Mouse (Mus musculus) midbrain, postnatal 0 days (tissue): Measurements from ENCODE around the gene Hoxa5. TPM values are rescaled to one million over a fixed set of nuclear protein-coding genes. Genes with fewer than 3 reads are reported as not detected.

ENCODE experiments used
- ATAC-seq: fragments of 200-750 bp; cut with Nextera tagmentation; 2 replicates; pipeline ENCODE4 v1.8.0; 2017; ENCODE audit warnings: moderate number of reproducible peaks, mild to moderate bottlenecking, moderate TSS enrichment, moderate library complexity; ENCODE audit not compliant: low FRiP score
- DNase-seq: peaks from one replicate; pipeline ENCODE4 v3.0.0-alpha.2; 2015; ENCODE audit warnings: low spot score
- H3K27ac ChIP-seq: fragments of 300-500 bp; sonication (generic); 2 replicates; pipeline ENCODE4 v1.5.1; 2014; ENCODE audit warnings: low read depth, mild to moderate bottlenecking, low read length, mixed read lengths
- H3K27me3 ChIP-seq: fragments of 300-500 bp; sonication (generic); 2 replicates; pipeline ENCODE4 v1.6.1; 2014; ENCODE audit warnings: low read length, control low read depth, mixed read lengths; ENCODE audit not compliant: insufficient read depth
- H3K36me3 ChIP-seq: fragments of 300-500 bp; sonication (generic); 2 replicates; pipeline ENCODE4 v1.6.1; 2014; ENCODE audit warnings: low read length, control low read depth, mixed read lengths; ENCODE audit not compliant: insufficient read depth
- H3K4me1 ChIP-seq: fragments of 300-500 bp; sonication (generic); 2 replicates; pipeline ENCODE4 v1.6.1; 2014; ENCODE audit warnings: mild to moderate bottlenecking, control low read depth, antibody characterized with exemption, low read length, mixed read lengths; ENCODE audit not compliant: insufficient read depth
- H3K4me2 ChIP-seq: fragments of 300-500 bp; sonication (generic); 2 replicates; pipeline ENCODE4 v1.6.1; 2014; ENCODE audit warnings: low read depth, mild to moderate bottlenecking, low read length, mixed read lengths; ENCODE audit not compliant: poor library complexity, severe bottlenecking
- H3K4me3 ChIP-seq: fragments of 300-500 bp; sonication (generic); 2 replicates; pipeline ENCODE4 v1.5.1; 2014; ENCODE audit warnings: low read depth, mild to moderate bottlenecking, low read length, moderate library complexity
- H3K9ac ChIP-seq: fragments of 300-500 bp; sonication (generic); replicated peaks from 2 replicates; pipeline ENCODE4 v1.6.1; 2014; ENCODE audit warnings: mild to moderate bottlenecking, low read length, moderate library complexity, mixed read lengths; ENCODE audit not compliant: poor library complexity, severe bottlenecking
- H3K9me3 ChIP-seq: fragments of 300-500 bp; sonication (generic); 2 replicates; pipeline ENCODE4 v1.6.1; 2016; ENCODE audit warnings: low read length, control low read depth
- CTCF ChIP-seq: IDR thresholded peaks from 2 replicates; pipeline ENCODE4 v1.5.1; 2016; ENCODE audit warnings: antibody characterized with exemption, mild to moderate bottlenecking
- WGBS: fragments of 180-500 bp; shearing (Covaris S2); extraction: QIAGEN DNeasy Blood & Tissue Kit; methylation state at CpG from one replicate; pipeline ENCODE4 v1.1.7; 2014; 5-methylcytosine and 5-hydroxymethylcytosine counted together
- polyA plus RNA-seq: library from polyadenylated mRNA; unstranded; fragments of >200 nt; fragmentation: Nextera tagmentation; extraction: Ambion mirVana; gene quantifications from 2 replicates; pipeline ENCODE4 v1.2.1, GENCODE M21; 2015
- total RNA-seq: library from RNA; depleted of rRNA; stranded (reverse); fragments of >200 nt; gene quantifications from 2 replicates; pipeline ENCODE4 v1.2.3, GENCODE M21; 2014

The Hoxa5 gene
- total and polyA plus RNA-seq, 2 experiments from 2014 or later, result 10.4 TPM; not detected in 1

DNA sequence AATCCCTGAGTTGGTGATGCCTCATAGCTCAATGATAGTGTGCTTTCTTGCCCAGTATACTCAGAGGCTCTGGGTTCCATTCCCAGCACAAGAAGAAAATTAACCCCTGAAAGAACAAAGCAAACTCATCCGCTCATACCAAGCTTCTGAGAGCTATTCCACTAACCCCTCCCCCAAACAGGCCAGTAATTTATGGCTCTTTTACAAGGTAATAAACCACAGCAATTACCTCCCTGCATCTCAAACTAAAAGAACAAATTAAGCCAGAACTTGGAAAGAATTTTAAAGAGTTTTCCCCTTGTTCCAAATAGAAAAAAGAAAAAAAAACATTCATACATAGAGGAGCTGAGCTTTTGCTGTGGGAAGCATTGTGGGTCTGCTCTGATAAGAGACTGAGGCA, 21.6 kb downstream of the Hoxa5 start:
- Histone ChIP-seq H3K4me1 (no peaks in the 10 kb centered on the region), H3K27me3 (peaks cover 97% of the 10 kb centered on the region), H3K9ac (no peak overlapping the region), H3K4me2 (no peak overlapping the region), H3K4me3 (no peak overlapping the region), H3K36me3 (no peaks in the 10 kb centered on the region), H3K9me3 (no peaks in the 10 kb centered on the region), H3K27ac (no peak overlapping the region)
- DNase-seq (no peak), ATAC-seq (no peak)
- TF ChIP-seq CTCF, result no peak
- 11% methylated on average over 1 of the region's 1 CpGs for WGBS

DNA sequence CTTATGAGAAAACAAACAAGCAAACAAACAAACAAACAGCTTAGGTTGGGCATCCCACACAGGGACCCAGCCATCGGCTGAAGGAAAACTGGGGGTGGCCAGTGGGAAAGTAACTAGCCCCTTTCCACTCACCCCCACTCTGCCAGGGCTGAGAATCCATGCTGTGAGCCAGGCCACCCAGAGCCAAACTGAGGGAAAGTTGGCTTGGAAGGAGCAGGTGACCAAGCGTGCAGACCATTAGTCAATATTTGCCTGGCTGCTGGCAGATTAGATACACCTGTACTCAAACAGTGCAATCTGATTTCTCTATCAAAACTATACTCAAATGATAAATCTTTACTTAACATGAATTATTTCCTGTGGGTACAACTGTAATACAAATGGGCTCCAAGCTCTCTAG, 22.4 kb downstream of the Hoxa5 start:
- Histone ChIP-seq H3K36me3 (no peaks in the 10 kb centered on the region), H3K27me3 (peaks cover 98% of the 10 kb centered on the region), H3K4me3 (no peak overlapping the region), H3K9ac (no peak overlapping the region), H3K4me2 (no peak overlapping the region), H3K27ac (no peak overlapping the region), H3K9me3 (no peaks in the 10 kb centered on the region), H3K4me1 (no peaks in the 10 kb centered on the region)
- no peak for TF ChIP-seq CTCF
- 24% methylated on average over 2 of the region's 2 CpGs for WGBS
- DNase-seq, result no peak
- ATAC-seq, result no peak

DNA sequence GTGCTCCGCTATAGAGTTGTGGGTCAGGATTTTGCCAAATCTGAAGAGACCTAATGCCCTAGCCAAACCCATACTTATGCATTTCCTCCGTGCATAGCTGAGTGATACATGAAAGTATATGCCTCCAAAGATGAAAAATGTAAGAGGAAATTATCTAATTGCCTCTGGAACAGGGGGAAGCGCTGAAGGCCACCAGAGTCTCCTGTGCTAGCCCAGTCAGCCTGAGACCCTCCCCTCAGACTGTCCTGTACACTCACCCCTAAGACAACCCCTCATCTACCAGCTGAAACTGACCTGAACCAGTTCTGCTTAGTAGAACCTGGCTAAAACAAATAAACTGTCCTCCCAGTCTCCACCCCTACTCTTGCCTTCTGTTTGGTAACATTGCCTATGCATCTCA, 23.7 kb downstream of the Hoxa5 start:
- no peak for TF ChIP-seq CTCF

DNA sequence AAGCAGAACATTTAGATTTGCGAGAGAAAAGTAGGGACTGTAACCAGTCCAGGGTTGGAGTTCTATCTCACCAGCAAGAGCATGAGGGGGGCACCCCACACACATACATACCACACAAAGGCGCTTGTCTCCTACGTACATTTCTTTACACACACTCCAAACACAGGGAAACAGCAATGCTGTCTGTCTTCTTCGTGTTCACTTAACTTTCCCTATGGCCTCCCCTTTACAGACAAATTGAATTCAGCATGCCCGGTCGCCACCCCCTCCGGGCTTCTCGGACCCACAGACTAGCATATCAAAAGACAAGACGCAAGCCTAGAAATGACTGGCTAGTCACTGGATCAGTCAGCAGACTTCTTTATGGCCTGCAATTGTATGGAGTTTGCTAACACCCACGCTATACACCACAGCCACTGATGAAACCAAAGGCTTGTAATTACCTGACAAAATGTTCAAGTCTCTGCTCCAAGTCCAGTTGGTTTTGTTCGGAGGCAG, 24.1 kb downstream of the Hoxa5 start:
- 2% methylated on average over 11 of the region's 11 CpGs for WGBS
- Histone ChIP-seq H3K4me2 (no peak overlapping the region), H3K27me3 (peaks cover 94% of the 10 kb centered on the region), H3K4me1 (no peaks in the 10 kb centered on the region), H3K36me3 (no peaks in the 10 kb centered on the region), H3K4me3 (no peak overlapping the region), H3K9ac (no peak overlapping the region), H3K9me3 (no peaks in the 10 kb centered on the region), H3K27ac (no peak overlapping the region)
- no peak for TF ChIP-seq CTCF
- DNase-seq (no peak), ATAC-seq (no peak)

More for the DNA sequence above, 23.7 kb downstream of the Hoxa5 start:
- H3K27ac ChIP-seq, result no peak overlapping the region
- no peaks in the 10 kb centered on the region for H3K9me3 ChIP-seq
- DNase-seq (no peak), ATAC-seq (no peak)
- no peaks in the 10 kb centered on the region for H3K36me3 ChIP-seq
- H3K9ac ChIP-seq, result no peak overlapping the region
- H3K4me1 ChIP-seq, result no peaks in the 10 kb centered on the region
- peaks cover 95% of the 10 kb centered on the region for H3K27me3 ChIP-seq
- no peak overlapping the region for H3K4me2 ChIP-seq
- H3K4me3 ChIP-seq, result no peak overlapping the region
- 7% methylated on average over 3 of the region's 3 CpGs for WGBS

DNA sequence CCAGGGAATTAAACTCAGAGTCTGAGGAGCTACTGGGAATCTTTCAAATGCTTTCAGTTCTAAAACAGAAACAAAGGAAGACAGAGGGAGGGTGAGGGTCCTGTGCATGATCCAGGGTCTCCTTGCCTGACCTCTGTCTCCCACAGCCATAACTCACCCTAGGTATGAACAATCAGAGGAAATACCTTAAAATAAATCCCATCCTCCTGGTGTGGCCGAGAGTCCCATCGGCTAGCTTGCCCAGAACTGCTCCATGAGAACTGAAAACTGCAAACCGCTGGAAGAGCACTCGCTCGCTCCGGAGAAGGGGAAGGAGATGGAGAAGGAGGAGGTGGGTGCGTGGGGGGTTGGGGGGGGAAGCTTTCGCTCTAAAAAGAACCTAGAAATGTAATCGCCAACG, 24.7 kb downstream of the Hoxa5 start:
- Histone ChIP-seq H3K4me2 (no peak overlapping the region), H3K9ac (no peak overlapping the region), H3K4me3 (no peak overlapping the region), H3K27ac (no peak overlapping the region), H3K27me3 (peaks cover 95% of the 10 kb centered on the region), H3K4me1 (no peaks in the 10 kb centered on the region), H3K9me3 (no peaks in the 10 kb centered on the region), H3K36me3 (no peaks in the 10 kb centered on the region)
- ATAC-seq, result no peak
- no peak for DNase-seq
- 1% methylated on average over 10 of the region's 10 CpGs for WGBS
- TF ChIP-seq CTCF, result no peak

DNA sequence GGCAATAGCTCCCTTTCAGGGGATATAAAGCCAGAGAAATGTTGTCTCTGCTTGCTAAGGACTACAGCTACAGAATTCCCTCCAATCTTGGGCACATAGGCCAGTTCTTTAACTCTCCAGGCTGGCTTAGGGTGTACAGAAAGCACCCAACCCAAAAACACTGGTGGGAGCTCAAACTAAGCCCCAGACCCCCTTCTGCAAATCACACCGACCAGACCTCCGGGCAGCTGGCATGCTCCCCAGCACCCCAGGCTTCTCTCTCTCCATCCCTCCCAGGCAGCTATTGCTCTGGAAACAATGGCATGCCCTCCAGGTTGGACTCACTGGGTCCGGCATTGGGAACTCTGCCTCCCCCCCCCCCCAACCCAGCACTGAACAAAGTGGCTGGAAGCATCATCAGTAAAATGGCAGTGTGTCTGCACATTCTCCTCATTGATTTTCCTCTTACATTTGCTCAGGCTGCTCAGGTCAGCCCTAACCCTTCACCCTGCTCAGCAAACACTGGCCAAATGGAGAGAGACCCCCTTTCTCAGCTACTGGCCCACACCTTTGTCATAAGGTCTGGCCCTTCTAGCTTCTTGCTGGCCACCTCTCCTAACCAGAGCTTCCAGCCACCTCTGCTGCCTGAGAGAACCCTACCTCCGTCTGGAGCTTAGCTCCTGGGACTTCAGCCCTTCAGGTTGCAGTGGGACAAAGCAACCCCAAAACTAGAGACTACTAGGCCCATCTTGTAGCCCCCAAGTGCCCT, 25.3 kb downstream of the Hoxa5 start:
- no peak for TF ChIP-seq CTCF
- Histone ChIP-seq H3K9me3 (no peaks in the 10 kb centered on the region), H3K4me1 (no peaks in the 10 kb centered on the region), H3K4me2 (no peak overlapping the region), H3K27me3 (peaks cover 90% of the 10 kb centered on the region), H3K4me3 (no peak overlapping the region), H3K36me3 (no peaks in the 10 kb centered on the region), H3K9ac (no peak overlapping the region), H3K27ac (no peak overlapping the region)
- no peak for DNase-seq
- no peak for ATAC-seq
- WGBS, result 0% methylated on average over 4 of the region's 4 CpGs
